Mouse (Mus musculus) midbrain, embryonic 11.5 days (tissue): ENCODE measurements around the gene Olfr1344. TPM values are rescaled to one million over a fixed set of nuclear protein-coding genes. Genes with fewer than 3 reads are reported as not detected.

Source experiments
- polyA plus RNA-seq: library from polyadenylated mRNA; unstranded; fragments of >200 nt; fragmentation: Nextera tagmentation; extraction: Ambion mirVana; gene quantifications from 2 replicates; pipeline ENCODE4 v1.2.1, GENCODE M21; 2014

Olfr1344 gene
- polyA plus RNA-seq, 1 experiment from 2014 or later, result not detected

Other genes with a start within 250 kb of the Olfr1344 start
- gene Galp, start 241.6 kb upstream of the Olfr1344 start, polyA plus RNA-seq, result not detected in 2 replicates
- not detected in 2 replicates for gene Zscan5b, start 216.4 kb upstream of the Olfr1344 start, polyA plus RNA-seq
- 0.25 TPM in 1 of 2 replicates, not detected in the other for gene Epp13, start 186.0 kb upstream of the Olfr1344 start, polyA plus RNA-seq
- gene Zfp667, start 152.1 kb upstream of the Olfr1344 start, polyA plus RNA-seq, result 12.0 and 12.9 TPM in 2 replicates
- 7.2 and 10.4 TPM in 2 replicates for gene Zfp583, start 107.4 kb upstream of the Olfr1344 start, polyA plus RNA-seq
- gene Gm3854, start 94.9 kb upstream of the Olfr1344 start, polyA plus RNA-seq, result 2.5 and 3.0 TPM in 2 replicates
- 2.5 and 3.3 TPM in 2 replicates for gene Zfp78, start 75.4 kb upstream of the Olfr1344 start, polyA plus RNA-seq
- 12.6 and 13.2 TPM in 2 replicates for gene Zfp28, start 55.4 kb upstream of the Olfr1344 start, polyA plus RNA-seq
- gene Smim17, start 40.0 kb upstream of the Olfr1344 start, polyA plus RNA-seq, result 0.67 and 0.95 TPM in 2 replicates
- not detected in 2 replicates for gene Gm20715, start 28.4 kb upstream of the Olfr1344 start, polyA plus RNA-seq
- gene Olfr1336, start 17.5 kb downstream of the Olfr1344 start, polyA plus RNA-seq, result not detected in 2 replicates
- gene Olfr1346, start 28.4 kb downstream of the Olfr1344 start, polyA plus RNA-seq, result not detected in 2 replicates
- gene Olfr5, start 48.3 kb downstream of the Olfr1344 start, polyA plus RNA-seq, result not detected in 2 replicates
- gene Olfr1347, start 61.1 kb downstream of the Olfr1344 start, polyA plus RNA-seq, result not detected in 2 replicates
- not detected in 2 replicates for gene Olfr1348, start 70.1 kb downstream of the Olfr1344 start, polyA plus RNA-seq
- not detected in 2 replicates for gene Olfr1349, start 84.3 kb downstream of the Olfr1344 start, polyA plus RNA-seq
- not detected in 2 replicates for gene Olfr1350, start 126.2 kb downstream of the Olfr1344 start, polyA plus RNA-seq